Mouse (Mus musculus) cerebellum, adult 9-11 months (tissue): Measurements from ENCODE around the gene Acot4.
"Not testable (repeated sequence)": the region's sequence is repeated elsewhere in the genome, so short reads cannot be mapped to it uniquely, and the experiment has no call there.

Experiments
- DNase-seq: peaks from one replicate; pipeline ENCODE4 v3.0.0; 2022

The Acot4 gene

GRCm38 (mm10) chr12:84032854-84033253 lies 5.3 kb upstream of the Acot4 start:
- no peak for DNase-seq

- not testable (repeated sequence) for DNase-seq
Measured at GRCm38 (mm10) chr12:84033302-84033701, 4.9 kb upstream of the Acot4 start.

GRCm38 (mm10) chr12:84034108-84034507 lies 4.1 kb upstream of the Acot4 start:
- no peak for DNase-seq

- DNase-seq, result peak; percentile 69
Measured at GRCm38 (mm10) chr12:84038691-84039111, 522 bp downstream of the Acot4 start, which contains the start of gene Gm49366. Gm49366 (plus strand) TSS chr12:84038935.

GRCm38 (mm10) chr12:84042248-84042647 lies 4.1 kb downstream of the Acot4 start:
- no peak for DNase-seq

- no peak for DNase-seq
Measured at GRCm38 (mm10) chr12:84044045-84044444, 5.9 kb downstream of the Acot4 start.

GRCm38 (mm10) chr12:84046906-84047305 lies 8.7 kb downstream of the Acot4 start:
- no peak for DNase-seq

GRCm38 (mm10) chr12:84050744-84051143 lies 12.6 kb downstream of the Acot4 start:
- DNase-seq, result not testable (repeated sequence)

- no peak for DNase-seq
Measured at GRCm38 (mm10) chr12:84051937-84052474, 13.8 kb downstream of the Acot4 start, which contains the start of gene Acot3. Acot3 (plus strand) TSS chr12:84052144.

GRCm38 (mm10) chr12:84052609-84053008 lies 14.4 kb downstream of the Acot4 start:
- no peak for DNase-seq

GRCm38 (mm10) chr12:84053173-84053572 lies 15.0 kb downstream of the Acot4 start:
- no peak for DNase-seq

GRCm38 (mm10) chr12:84053679-84054391 lies 15.7 kb downstream of the Acot4 start:
- DNase-seq, result peak; percentile 15

- DNase-seq, result no peak
Measured at GRCm38 (mm10) chr12:84060946-84061345, 22.8 kb downstream of the Acot4 start.

- DNase-seq, result no peak
Measured at GRCm38 (mm10) chr12:84062336-84062735, 24.2 kb downstream of the Acot4 start.

GRCm38 (mm10) chr12:84063228-84063627 lies 25.0 kb downstream of the Acot4 start:
- DNase-seq, result no peak

- DNase-seq, result no peak
Measured at GRCm38 (mm10) chr12:84063833-84064232, 25.7 kb downstream of the Acot4 start.

- no peak for DNase-seq
Measured at GRCm38 (mm10) chr12:84064621-84065020, 26.4 kb downstream of the Acot4 start.

- no peak for DNase-seq
Measured at GRCm38 (mm10) chr12:84067752-84068151, 29.6 kb downstream of the Acot4 start.

- no peak for DNase-seq
Measured at GRCm38 (mm10) chr12:84068296-84068695, 30.1 kb downstream of the Acot4 start.

GRCm38 (mm10) chr12:84068986-84069385 lies 30.8 kb downstream of the Acot4 start, which contains the start of gene Acot5:
Acot5 (plus strand) TSS chr12:84069325.
- DNase-seq, result no peak

GRCm38 (mm10) chr12:84069582-84069981 lies 31.4 kb downstream of the Acot4 start:
- peak; percentile 54 for DNase-seq

- no peak for DNase-seq
Measured at GRCm38 (mm10) chr12:84071696-84072095, 33.5 kb downstream of the Acot4 start.

- DNase-seq, result no peak
Measured at GRCm38 (mm10) chr12:84077371-84077990, 39.3 kb downstream of the Acot4 start.

GRCm38 (mm10) chr12:84083842-84084241 lies 45.7 kb downstream of the Acot4 start:
- no peak for DNase-seq
